Mouse (Mus musculus) hindbrain, postnatal 0 days (tissue): ENCODE measurements around the gene Sorcs3. TPM values are rescaled to one million over a fixed set of nuclear protein-coding genes. Genes with fewer than 3 reads are reported as not detected.
A peak's percentile ranks its signal among the peaks of the same experiment; 100 is the strongest.

Experiments
- ATAC-seq: fragments of 200-750 bp; cut with Nextera tagmentation; 2 replicates; pipeline ENCODE4 v1.8.0; 2017; ENCODE audit warnings: mild to moderate bottlenecking, moderate TSS enrichment, moderate library complexity
- DNase-seq: peaks from one replicate; pipeline ENCODE4 v3.0.0-alpha.2; 2015; ENCODE audit warnings: low spot score
- H3K27ac ChIP-seq: fragments of 300-500 bp; sonication (generic); 2 replicates; pipeline ENCODE4 v1.5.1; 2014; ENCODE audit warnings: mild to moderate bottlenecking
- H3K27me3 ChIP-seq: fragments of 300-500 bp; sonication (generic); 2 replicates; pipeline ENCODE4 v1.6.1; 2014; ENCODE audit warnings: low read length, mixed read lengths; ENCODE audit not compliant: insufficient read depth
- H3K36me3 ChIP-seq: fragments of 300-500 bp; sonication (generic); 2 replicates; pipeline ENCODE4 v1.6.1; 2014; ENCODE audit warnings: low read length, mixed read lengths; ENCODE audit not compliant: insufficient read depth
- H3K4me1 ChIP-seq: fragments of 300-500 bp; sonication (generic); 2 replicates; pipeline ENCODE4 v1.6.1; 2014; ENCODE audit warnings: antibody characterized with exemption, low read length, mixed read lengths; ENCODE audit not compliant: insufficient read depth
- H3K4me2 ChIP-seq: fragments of 300-500 bp; sonication (generic); 2 replicates; pipeline ENCODE4 v1.6.1; 2014; ENCODE audit warnings: low read depth, mild to moderate bottlenecking, low read length, moderate library complexity, mixed read lengths
- H3K4me3 ChIP-seq: fragments of 300-500 bp; sonication (generic); 2 replicates; pipeline ENCODE4 v1.5.1; 2014; ENCODE audit warnings: low read length
- H3K9ac ChIP-seq: fragments of 300-500 bp; sonication (generic); replicated peaks from 2 replicates; pipeline ENCODE4 v1.6.1; 2014; ENCODE audit warnings: mild to moderate bottlenecking, low read length, moderate library complexity, mixed read lengths
- H3K9me3 ChIP-seq: fragments of 300-500 bp; sonication (generic); 2 replicates; pipeline ENCODE4 v1.6.1; 2016; ENCODE audit warnings: low read length, mixed read lengths
- CTCF ChIP-seq: IDR thresholded peaks from 2 replicates; pipeline ENCODE4 v1.5.1; 2016; ENCODE audit warnings: antibody characterized with exemption, control low read depth, low read depth
- WGBS: fragments of 180-500 bp; shearing (Covaris S2); extraction: QIAGEN DNeasy Blood & Tissue Kit; methylation state at CpG from one replicate; pipeline ENCODE4 v1.1.7; 2014; 5-methylcytosine and 5-hydroxymethylcytosine counted together
- polyA plus RNA-seq: library from polyadenylated mRNA; unstranded; fragments of >200 nt; fragmentation: Nextera tagmentation; extraction: Ambion mirVana; gene quantifications from 2 replicates; pipeline ENCODE4 v1.2.1, GENCODE M21; 2015
- total RNA-seq: library from RNA; depleted of rRNA; stranded (reverse); fragments of >200 nt; gene quantifications from 2 replicates; pipeline ENCODE4 v1.2.3, GENCODE M21; 2014

Gene Sorcs3
- total and polyA plus RNA-seq, 2 experiments from 2014 or later = 11.5 to 19.7 TPM

GRCm38 (mm10) chr19:48240960-48241359, 35.1 kb downstream of the Sorcs3 start:
- H3K27me3 ChIP-seq = 0 out of 2 replicates have a peak, but pooled peaks cover 3% of the 10 kb centered on the region
- H3K4me2 ChIP-seq = no peak overlapping the region
- no peak overlapping the region for H3K27ac ChIP-seq
- H3K9me3 ChIP-seq = no peaks in the 10 kb centered on the region
- no peak overlapping the region for H3K9ac ChIP-seq
- ATAC-seq (peak; percentile 41; the same call in 1 of the 2 replicates), DNase-seq (peak; percentile 59)
- TF ChIP-seq CTCF = no peak
- peaks cover 11% of the 10 kb centered on the region for H3K4me1 ChIP-seq
- H3K36me3 ChIP-seq = no peaks in the 10 kb centered on the region
- H3K4me3 ChIP-seq = no peak overlapping the region
- WGBS = 24% methylated on average over 2 of the region's 2 CpGs

GRCm38 (mm10) chr19:48244036-48244435, 38.2 kb downstream of the Sorcs3 start:
- no peak overlapping the region for H3K4me3 ChIP-seq
- no peak for DNase-seq
- no peak for ATAC-seq
- H3K36me3 ChIP-seq = no peaks in the 10 kb centered on the region
- no peak overlapping the region for H3K27ac ChIP-seq
- H3K9ac ChIP-seq = no peak overlapping the region
- 0 out of 2 replicates have a peak, but pooled peaks cover 3% of the 10 kb centered on the region for H3K27me3 ChIP-seq
- no peaks in the 10 kb centered on the region for H3K9me3 ChIP-seq
- 74% methylated on average over 3 of the region's 3 CpGs for WGBS
- TF ChIP-seq CTCF = no peak
- peaks cover under 1% of the 10 kb centered on the region; the same call in 1 of the 2 replicates for H3K4me1 ChIP-seq
- no peak overlapping the region for H3K4me2 ChIP-seq

- TF ChIP-seq CTCF = no peak
- WGBS = 84% methylated on average over 7 of the region's 7 CpGs
- no peak overlapping the region for H3K9ac ChIP-seq
- H3K4me1 ChIP-seq = no peaks in the 10 kb centered on the region
- ATAC-seq (no peak), DNase-seq (no peak)
- H3K4me3 ChIP-seq = no peak overlapping the region
- no peaks in the 10 kb centered on the region for H3K9me3 ChIP-seq
- H3K36me3 ChIP-seq = no peaks in the 10 kb centered on the region
- H3K4me2 ChIP-seq = no peak overlapping the region
- no peak overlapping the region for H3K27ac ChIP-seq
- no peaks in the 10 kb centered on the region for H3K27me3 ChIP-seq
These were observed 53.4 kb downstream of the Sorcs3 start for GRCm38 (mm10) chr19:48259223-48259622.

- no peak overlapping the region for H3K4me2 ChIP-seq
- TF ChIP-seq CTCF = no peak
- ATAC-seq = peak; percentile 75; the same call in 1 of the 2 replicates
These were observed 54.8 kb downstream of the Sorcs3 start for GRCm38 (mm10) chr19:48260671-48261070.

GRCm38 (mm10) chr19:48263750-48264149, 57.9 kb downstream of the Sorcs3 start:
- Histone ChIP-seq H3K9me3 (no peaks in the 10 kb centered on the region), H3K4me3 (no peak overlapping the region), H3K36me3 (no peaks in the 10 kb centered on the region), H3K9ac (no peak overlapping the region), H3K27ac (no peak overlapping the region), H3K27me3 (no peaks in the 10 kb centered on the region), H3K4me1 (no peaks in the 10 kb centered on the region), H3K4me2 (no peak overlapping the region)
- peak; percentile 47; the same call in 1 of the 2 replicates for ATAC-seq
- peak; percentile 24 for DNase-seq
- WGBS = 27% methylated on average over 5 of the region's 5 CpGs
- no peak for TF ChIP-seq CTCF

More at GRCm38 (mm10) chr19:48260671-48261070, 54.8 kb downstream of the Sorcs3 start:
- H3K27ac ChIP-seq = no peak overlapping the region
- H3K9me3 ChIP-seq = no peaks in the 10 kb centered on the region
- H3K9ac ChIP-seq = no peak overlapping the region
- WGBS = 62% methylated on average over 8 of the region's 8 CpGs
- DNase-seq = peak; percentile 45
- H3K36me3 ChIP-seq = no peaks in the 10 kb centered on the region
- no peaks in the 10 kb centered on the region for H3K4me1 ChIP-seq
- H3K27me3 ChIP-seq = no peaks in the 10 kb centered on the region
- H3K4me3 ChIP-seq = no peak overlapping the region

GRCm38 (mm10) chr19:48280273-48280672, 74.4 kb downstream of the Sorcs3 start:
- Histone ChIP-seq H3K9ac (no peak overlapping the region), H3K27me3 (no peaks in the 10 kb centered on the region), H3K4me2 (no peak overlapping the region), H3K36me3 (no peaks in the 10 kb centered on the region), H3K27ac (no peak overlapping the region), H3K4me1 (no peaks in the 10 kb centered on the region), H3K4me3 (no peak overlapping the region), H3K9me3 (no peaks in the 10 kb centered on the region)
- 47% methylated on average over 8 of the region's 8 CpGs for WGBS
- ATAC-seq (no peak), DNase-seq (peak; percentile 28)
- no peak for TF ChIP-seq CTCF

GRCm38 (mm10) chr19:48282250-48282649, 76.4 kb downstream of the Sorcs3 start:
- no peaks in the 10 kb centered on the region for H3K36me3 ChIP-seq
- no peak overlapping the region for H3K4me2 ChIP-seq
- DNase-seq = no peak
- no peak overlapping the region for H3K9ac ChIP-seq
- TF ChIP-seq CTCF = no peak
- no peaks in the 10 kb centered on the region for H3K9me3 ChIP-seq
- H3K4me3 ChIP-seq = no peak overlapping the region
- H3K27ac ChIP-seq = no peak overlapping the region
- H3K4me1 ChIP-seq = no peaks in the 10 kb centered on the region
- WGBS = 58% methylated on average over 6 of the region's 6 CpGs
- no peaks in the 10 kb centered on the region for H3K27me3 ChIP-seq
- ATAC-seq = no peak
